Mouse (Mus musculus) neural tube, embryonic 15.5 days (tissue): ENCODE data around the gene Ddn. TPM values are rescaled to one million over a fixed set of nuclear protein-coding genes. Genes with fewer than 3 reads are reported as not detected.

ENCODE experiments used
- ATAC-seq: fragments of 200-750 bp; cut with Nextera tagmentation; 2 replicates; pipeline ENCODE4 v1.8.0; 2017; ENCODE audit warnings: mild to moderate bottlenecking, moderate TSS enrichment, moderate library complexity; ENCODE audit not compliant: low FRiP score
- H3K27ac ChIP-seq: fragments of 300-500 bp; sonication (generic); replicated peaks from 2 replicates; pipeline ENCODE4 v1.5.1; 2015; ENCODE audit warnings: mild to moderate bottlenecking, inconsistent platforms
- H3K27me3 ChIP-seq: fragments of 300-500 bp; sonication (generic); replicated peaks from 2 replicates; pipeline ENCODE4 v1.6.1; 2015; ENCODE audit warnings: inconsistent platforms
- H3K36me3 ChIP-seq: fragments of 300-500 bp; sonication (generic); 2 replicates; pipeline ENCODE4 v1.6.1; 2015; ENCODE audit warnings: inconsistent platforms
- H3K4me1 ChIP-seq: fragments of 300-500 bp; sonication (generic); 2 replicates; pipeline ENCODE4 v1.6.1; 2015; ENCODE audit warnings: inconsistent platforms
- H3K4me2 ChIP-seq: fragments of 300-500 bp; sonication (generic); 2 replicates; pipeline ENCODE4 v1.6.1; 2015; ENCODE audit warnings: inconsistent platforms, mild to moderate bottlenecking, moderate library complexity
- H3K4me3 ChIP-seq: fragments of 300-500 bp; sonication (generic); replicated peaks from 2 replicates; pipeline ENCODE4 v1.5.1; 2015; ENCODE audit warnings: mild to moderate bottlenecking, inconsistent platforms
- H3K9ac ChIP-seq: fragments of 300-500 bp; sonication (generic); replicated peaks from 2 replicates; pipeline ENCODE4 v1.6.1; 2015; ENCODE audit warnings: mild to moderate bottlenecking, inconsistent platforms
- H3K9me3 ChIP-seq: fragments of 300-500 bp; sonication (generic); replicated peaks from 2 replicates; pipeline ENCODE4 v1.6.1; 2016; ENCODE audit warnings: inconsistent platforms
- WGBS: fragments of 180-500 bp; shearing (Covaris S2); methylation state at CpG from one replicate; pipeline ENCODE4 v1.1.7; 2015; ENCODE audit warnings: mixed read lengths; 5-methylcytosine and 5-hydroxymethylcytosine counted together
- polyA plus RNA-seq: library from polyadenylated mRNA; unstranded; fragments of >200 nt; fragmentation: Nextera tagmentation; extraction: Ambion mirVana; gene quantifications from 2 replicates; pipeline ENCODE4 v1.2.1, GENCODE M21; 2015

Ddn gene
- 0.18 and 0.36 TPM in 2 replicates for polyA plus RNA-seq

DNA sequence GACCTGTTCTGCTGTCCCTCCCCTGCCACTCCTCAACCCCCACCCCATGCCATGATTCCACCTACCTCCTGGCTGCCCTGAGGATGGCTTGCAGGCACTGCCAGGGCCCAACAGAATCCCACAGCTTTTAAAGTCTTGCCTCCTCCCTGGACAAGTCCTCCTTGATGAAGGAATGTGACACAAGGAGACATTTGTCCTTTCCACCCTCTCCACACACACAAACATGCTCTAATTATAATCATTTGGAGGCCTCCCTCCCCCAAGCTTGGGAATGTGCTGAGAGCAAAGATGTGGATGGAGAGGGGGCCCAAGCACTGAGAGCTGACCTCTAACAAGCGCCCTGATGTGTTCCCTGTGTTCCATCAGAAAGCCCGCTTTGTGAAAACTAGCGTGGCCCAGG is at the start of gene Ddn:
Gene Ddn, minus strand, starts transcription at position 101 of the 400 bp plus-strand sequence.
- peaks cover 61% of the 10 kb centered on the region for H3K27me3 ChIP-seq
- 50% methylated on average over 3 of the region's 3 CpGs for WGBS
- no peak within 1 kb of the TSS for H3K27ac ChIP-seq
- no peak within 1 kb of the TSS for H3K9ac ChIP-seq
- H3K4me1 ChIP-seq = peaks cover 48% of the 10 kb centered on the region
- no peaks in the 10 kb centered on the region for H3K9me3 ChIP-seq
- H3K4me2 ChIP-seq = peak within 1 kb of the TSS; percentile 93
- no peak for ATAC-seq
- peak within 1 kb of the TSS; percentile 49 for H3K4me3 ChIP-seq
- peaks cover 23% of the 10 kb centered on the region for H3K36me3 ChIP-seq

DNA sequence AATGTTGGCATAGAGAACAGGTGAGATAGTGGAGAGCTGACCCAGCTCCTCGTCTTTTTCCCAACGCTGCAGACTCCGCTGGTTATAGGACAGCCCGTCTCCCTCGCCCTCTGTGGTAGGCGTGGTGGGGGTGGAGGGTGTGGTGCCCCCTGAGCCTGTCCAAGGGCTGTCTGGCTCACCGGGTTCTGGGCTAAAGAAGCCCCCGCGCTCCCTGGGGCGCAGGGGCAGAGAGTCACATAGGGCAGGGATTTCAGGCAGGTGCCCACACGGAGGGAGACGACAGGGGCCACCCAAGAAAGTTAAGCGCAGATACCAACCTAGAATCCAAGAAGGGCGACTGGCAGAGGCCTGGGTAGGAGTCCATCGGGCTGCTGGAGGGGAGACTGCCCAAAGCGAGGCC is 44.9 kb upstream of the Ddn start:
- H3K9me3 ChIP-seq = no peaks in the 10 kb centered on the region
- H3K9ac ChIP-seq = no peak overlapping the region
- 93% methylated on average over 16 of the region's 16 CpGs for WGBS
- H3K4me2 ChIP-seq = no peak overlapping the region
- ATAC-seq = no peak
- H3K27me3 ChIP-seq = no peaks in the 10 kb centered on the region
- H3K36me3 ChIP-seq = peaks cover 98% of the 10 kb centered on the region
- no peaks in the 10 kb centered on the region for H3K4me1 ChIP-seq
- no peak overlapping the region for H3K4me3 ChIP-seq
- H3K27ac ChIP-seq = no peak overlapping the region

DNA sequence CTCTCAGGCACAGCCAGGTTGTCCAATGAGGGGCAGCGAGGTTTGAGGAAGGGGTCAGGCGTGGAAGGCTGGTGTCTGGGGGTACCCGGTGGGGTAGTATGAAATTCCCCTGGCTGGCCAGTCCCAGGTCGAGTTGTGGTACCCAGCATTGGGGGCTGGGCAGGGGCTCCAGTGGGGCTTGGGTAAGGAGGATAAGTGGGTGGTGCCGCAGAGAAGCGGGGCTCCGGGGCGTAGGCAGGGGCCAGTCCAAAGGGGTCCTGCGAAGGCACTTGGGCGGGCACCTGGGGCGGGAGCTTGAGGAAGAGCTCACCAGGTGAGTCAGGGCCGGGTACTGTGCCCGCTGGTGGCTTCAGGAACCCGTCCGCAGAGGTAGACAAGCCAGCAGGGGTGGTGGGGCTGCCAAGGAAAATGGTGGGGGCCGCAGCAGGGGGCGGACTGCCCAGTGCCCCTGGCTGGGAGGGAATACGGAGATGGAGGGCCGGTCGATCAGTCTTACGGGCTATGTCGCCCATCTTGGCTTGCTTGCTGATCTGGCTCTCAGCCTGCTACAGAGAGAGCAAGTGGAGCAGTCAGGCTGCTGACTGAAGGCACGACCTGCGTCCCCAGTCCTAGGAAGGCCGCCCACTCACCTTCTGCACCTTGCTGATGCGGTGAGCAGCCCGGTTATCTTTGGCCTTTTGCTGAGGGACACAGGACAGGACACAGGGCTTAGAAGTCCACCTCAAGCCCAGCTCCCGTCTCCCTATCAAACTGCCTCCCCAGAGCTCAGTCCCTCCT is 44.1 kb upstream of the Ddn start:
- ATAC-seq = peak; percentile 26; the same call in 1 of the 2 replicates
- Histone ChIP-seq H3K36me3 (peaks cover 99% of the 10 kb centered on the region), H3K27ac (no peak overlapping the region), H3K4me3 (no peak overlapping the region), H3K4me1 (no peaks in the 10 kb centered on the region), H3K9ac (no peak overlapping the region), H3K27me3 (no peaks in the 10 kb centered on the region), H3K4me2 (no peak overlapping the region), H3K9me3 (no peaks in the 10 kb centered on the region)
- WGBS = 97% methylated on average over 28 of the region's 28 CpGs

DNA sequence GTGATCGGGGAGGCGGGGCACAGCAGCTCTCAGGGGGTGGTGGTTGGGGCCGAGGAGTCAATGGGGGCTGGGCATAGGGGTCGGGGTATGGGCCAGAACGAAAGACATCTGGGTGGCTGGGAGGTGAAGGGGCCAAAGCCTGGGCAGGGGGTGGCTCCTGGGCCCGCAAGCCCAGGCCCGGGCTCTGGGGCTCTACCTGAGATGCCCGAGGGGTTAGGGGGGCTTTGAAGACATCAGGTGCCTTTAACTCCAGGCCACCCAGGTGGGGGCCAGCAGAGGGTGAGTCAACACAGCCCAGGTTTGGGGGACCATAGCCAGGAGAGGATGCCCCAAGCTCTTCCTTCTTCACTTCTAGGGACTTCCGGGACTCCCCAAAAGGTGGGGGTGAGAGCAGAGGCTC is 43.4 kb upstream of the Ddn start:
- H3K36me3 ChIP-seq = peaks cover 97% of the 10 kb centered on the region
- no peaks in the 10 kb centered on the region for H3K9me3 ChIP-seq
- H3K9ac ChIP-seq = no peak overlapping the region
- no peaks in the 10 kb centered on the region for H3K4me1 ChIP-seq
- 91% methylated on average over 9 of the region's 9 CpGs for WGBS
- no peak overlapping the region for H3K4me2 ChIP-seq
- ATAC-seq = 0 out of 2 replicates have a peak, but pooled peaks have one; percentile 19
- no peaks in the 10 kb centered on the region for H3K27me3 ChIP-seq
- no peak overlapping the region for H3K27ac ChIP-seq
- no peak overlapping the region for H3K4me3 ChIP-seq

DNA sequence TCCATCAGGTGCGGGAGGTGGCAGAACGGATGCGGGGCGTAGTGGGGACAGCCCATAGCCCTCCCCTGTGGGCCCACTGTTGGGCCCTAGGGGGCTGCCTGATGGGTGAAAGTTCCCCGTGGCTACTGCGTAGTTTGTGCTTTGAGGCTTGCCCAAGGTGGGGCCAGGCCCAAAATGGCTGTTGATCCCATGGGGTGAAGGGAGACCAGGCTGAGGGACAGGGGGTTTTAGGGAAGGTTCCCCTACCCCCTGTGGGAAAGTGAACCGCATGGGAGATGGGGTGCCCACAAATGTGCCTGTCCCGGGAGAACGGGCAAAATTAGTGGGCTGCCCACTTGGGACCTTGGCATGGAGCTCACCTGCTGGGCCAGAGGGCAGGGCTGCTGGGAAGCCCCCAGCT is 42.8 kb upstream of the Ddn start:
- WGBS = 94% methylated on average over 9 of the region's 9 CpGs
- ATAC-seq = no peak
- Histone ChIP-seq H3K36me3 (peaks cover 96% of the 10 kb centered on the region), H3K27ac (no peak overlapping the region), H3K27me3 (no peaks in the 10 kb centered on the region), H3K4me1 (no peaks in the 10 kb centered on the region), H3K4me3 (no peak overlapping the region), H3K9me3 (no peaks in the 10 kb centered on the region), H3K4me2 (no peak overlapping the region), H3K9ac (no peak overlapping the region)

DNA sequence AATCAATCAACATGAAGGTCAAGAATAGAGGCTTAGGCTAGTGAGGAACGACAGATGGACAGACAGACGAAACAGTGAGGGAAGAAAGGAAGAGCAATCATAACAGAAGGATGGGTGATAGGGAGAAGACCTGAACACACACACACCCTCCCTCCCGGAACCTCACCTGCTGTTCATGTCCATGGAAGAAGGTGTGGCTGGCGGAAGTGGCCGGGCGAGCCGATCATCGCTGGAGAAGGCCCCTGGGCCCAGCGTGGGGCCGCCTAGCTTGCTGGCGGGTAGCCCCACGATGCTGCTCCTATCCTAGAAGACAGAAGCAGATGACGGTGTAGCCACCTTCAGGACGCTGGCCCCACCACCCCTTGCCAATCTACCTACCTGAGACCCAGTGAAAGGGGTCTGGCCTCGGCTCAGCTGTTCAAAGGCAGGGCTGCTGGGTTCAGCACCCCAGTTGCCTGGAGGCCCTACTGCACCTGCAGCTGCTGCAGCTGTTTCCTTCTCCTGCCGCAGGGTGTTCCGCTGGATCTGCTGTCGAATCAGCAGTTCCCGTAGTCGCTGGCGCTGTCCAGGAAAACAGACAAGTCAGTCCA is 42.0 kb upstream of the Ddn start:
- ATAC-seq = no peak
- no peak overlapping the region for H3K27ac ChIP-seq
- no peaks in the 10 kb centered on the region for H3K9me3 ChIP-seq
- no peak overlapping the region for H3K4me2 ChIP-seq
- no peak overlapping the region for H3K9ac ChIP-seq
- H3K27me3 ChIP-seq = no peaks in the 10 kb centered on the region
- no peaks in the 10 kb centered on the region for H3K4me1 ChIP-seq
- no peak overlapping the region for H3K4me3 ChIP-seq
- H3K36me3 ChIP-seq = peaks cover 96% of the 10 kb centered on the region
- WGBS = 91% methylated on average over 21 of the region's 21 CpGs

DNA sequence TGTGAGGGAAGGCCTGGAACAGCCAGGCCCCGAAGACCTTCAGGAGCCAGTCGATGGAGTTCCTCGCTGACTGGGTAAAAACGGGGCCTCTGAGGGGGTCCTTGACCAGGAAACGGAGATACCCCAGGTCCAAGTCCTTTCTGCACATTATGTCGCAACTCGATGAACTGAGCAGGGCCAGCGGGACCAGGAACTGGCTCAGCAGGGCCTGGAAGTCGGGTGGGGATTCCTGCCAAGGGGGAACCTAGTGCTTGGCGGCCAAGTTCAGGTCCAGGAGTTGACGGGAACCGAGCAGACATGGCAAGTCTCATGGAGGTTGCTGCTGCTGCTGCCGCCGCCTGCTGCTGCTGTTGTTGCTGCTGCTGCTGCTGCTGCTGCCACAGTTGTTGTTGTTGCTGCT is 41.4 kb upstream of the Ddn start:
- no peak overlapping the region for H3K27ac ChIP-seq
- 94% methylated on average over 14 of the region's 14 CpGs for WGBS
- ATAC-seq = no peak
- H3K27me3 ChIP-seq = no peaks in the 10 kb centered on the region
- H3K9ac ChIP-seq = no peak overlapping the region
- no peak overlapping the region for H3K4me3 ChIP-seq
- no peak overlapping the region for H3K4me2 ChIP-seq
- no peaks in the 10 kb centered on the region for H3K9me3 ChIP-seq
- H3K36me3 ChIP-seq = peaks cover 96% of the 10 kb centered on the region
- H3K4me1 ChIP-seq = no peaks in the 10 kb centered on the region

DNA sequence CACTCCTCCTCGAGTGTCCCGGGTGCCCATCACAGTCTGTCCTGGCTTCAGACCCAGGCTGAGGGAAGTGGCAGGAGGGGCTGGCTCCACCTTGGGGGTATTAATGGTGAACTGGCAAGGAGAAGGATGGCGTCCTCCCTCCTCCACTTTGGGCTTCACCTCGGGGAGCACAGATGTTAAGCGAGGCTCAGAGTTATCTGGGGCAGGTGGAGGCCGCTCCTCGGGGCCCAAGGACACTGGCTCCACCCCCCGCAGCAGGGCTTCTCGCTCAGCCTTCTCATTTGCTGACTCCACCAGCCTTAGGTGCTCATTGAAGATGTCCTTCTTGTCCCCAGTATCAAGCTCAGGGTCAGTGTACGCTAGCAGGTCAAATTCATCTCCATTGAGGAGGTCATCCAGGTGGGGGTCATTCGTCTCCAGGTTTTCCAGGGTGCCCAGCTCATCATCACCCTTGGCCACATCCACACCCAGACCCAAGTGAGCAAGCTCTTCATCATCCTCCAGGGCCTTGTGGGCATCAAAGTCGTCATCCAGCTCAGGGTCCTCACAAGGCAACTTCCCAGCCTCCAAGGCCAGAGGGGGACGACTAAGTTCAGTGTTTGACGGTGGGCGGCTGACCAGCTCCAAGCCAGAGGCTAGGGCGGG is 40.8 kb upstream of the Ddn start:
- Histone ChIP-seq H3K4me1 (no peaks in the 10 kb centered on the region), H3K4me3 (no peak overlapping the region), H3K9me3 (no peaks in the 10 kb centered on the region), H3K36me3 (peaks cover 96% of the 10 kb centered on the region), H3K27me3 (no peaks in the 10 kb centered on the region), H3K9ac (no peak overlapping the region), H3K4me2 (no peak overlapping the region), H3K27ac (no peak overlapping the region)
- ATAC-seq = no peak
- WGBS = 92% methylated on average over 16 of the region's 16 CpGs

DNA sequence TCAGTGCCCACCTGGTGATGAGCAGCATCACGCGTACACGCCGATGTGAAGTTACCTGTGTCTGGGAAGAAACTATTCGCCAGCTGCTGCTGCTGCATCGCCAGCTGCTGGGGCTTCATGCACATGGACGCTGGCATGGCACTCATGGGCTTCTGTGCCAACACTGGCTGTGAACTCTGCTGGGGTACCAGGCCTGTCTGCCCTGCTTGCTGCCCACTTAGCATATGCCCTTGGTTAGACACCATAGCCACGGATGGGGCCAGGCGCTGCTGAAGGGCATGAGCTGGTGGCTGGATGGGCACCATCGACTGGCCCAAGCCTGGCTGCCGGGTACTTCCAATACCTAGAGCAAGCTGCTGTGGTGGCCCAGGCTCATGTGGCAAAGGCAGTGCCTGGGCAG is 39.9 kb upstream of the Ddn start:
- no peaks in the 10 kb centered on the region for H3K9me3 ChIP-seq
- peaks cover 96% of the 10 kb centered on the region for H3K36me3 ChIP-seq
- no peak overlapping the region for H3K4me3 ChIP-seq
- no peak overlapping the region for H3K9ac ChIP-seq
- H3K27ac ChIP-seq = no peak overlapping the region
- H3K4me1 ChIP-seq = no peaks in the 10 kb centered on the region
- no peaks in the 10 kb centered on the region for H3K27me3 ChIP-seq
- no peak for ATAC-seq
- WGBS = 96% methylated on average over 11 of the region's 11 CpGs
- H3K4me2 ChIP-seq = no peak overlapping the region

DNA sequence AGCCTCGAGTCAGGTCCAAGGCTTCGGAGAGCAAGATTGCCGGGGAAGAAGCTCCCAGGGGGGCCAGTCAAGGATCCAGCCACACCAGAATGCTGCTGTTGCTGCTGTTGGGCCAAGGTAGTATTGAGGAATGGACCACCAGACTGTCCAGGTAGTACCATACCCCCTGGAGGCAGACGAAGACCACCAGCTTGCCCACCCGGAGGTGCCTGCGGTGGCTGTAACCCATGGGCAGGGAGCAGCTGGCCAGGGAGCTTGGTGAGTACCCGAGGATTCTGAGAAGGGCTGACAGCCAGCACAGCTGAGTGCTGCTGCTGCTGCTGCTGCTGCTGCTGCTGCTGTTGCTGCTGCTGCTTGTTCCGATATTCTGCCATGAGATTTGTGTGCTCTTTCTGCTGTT is 36.9 kb upstream of the Ddn start:
- no peak for ATAC-seq

DNA sequence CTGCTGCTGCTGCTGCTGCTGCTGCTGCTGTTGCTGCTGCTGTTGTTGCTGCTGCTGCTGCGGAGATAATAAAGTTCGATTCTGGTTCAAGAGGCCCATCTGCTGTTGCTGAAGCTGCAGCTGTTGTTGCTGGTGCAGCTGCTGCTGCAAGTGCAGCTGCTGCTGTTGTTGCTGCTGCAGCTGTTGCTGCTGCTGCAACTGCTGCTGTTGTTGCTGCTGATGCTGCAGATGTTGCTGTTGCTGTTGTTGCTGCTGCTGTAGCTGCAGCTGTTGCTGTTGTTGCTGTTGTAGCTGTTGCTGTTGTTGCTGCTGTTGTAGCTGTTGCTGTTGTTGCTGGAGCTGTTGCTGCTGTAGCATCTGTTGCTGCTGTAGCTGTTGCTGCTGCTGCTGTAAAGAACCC is 35.9 kb upstream of the Ddn start:
- Histone ChIP-seq H3K9me3 (no peaks in the 10 kb centered on the region), H3K27ac (no peak overlapping the region), H3K9ac (no peak overlapping the region), H3K36me3 (peaks cover 96% of the 10 kb centered on the region), H3K27me3 (no peaks in the 10 kb centered on the region), H3K4me3 (no peak overlapping the region), H3K4me1 (no peaks in the 10 kb centered on the region), H3K4me2 (no peak overlapping the region)
- no peak for ATAC-seq
- 98% methylated on average over 2 of the region's 2 CpGs for WGBS

More for the DNA sequence above, 36.9 kb upstream of the Ddn start:
- H3K27me3 ChIP-seq = no peaks in the 10 kb centered on the region
- H3K4me1 ChIP-seq = no peaks in the 10 kb centered on the region
- H3K27ac ChIP-seq = no peak overlapping the region
- no peak overlapping the region for H3K4me2 ChIP-seq
- 90% methylated on average over 8 of the region's 8 CpGs for WGBS
- H3K9ac ChIP-seq = no peak overlapping the region
- H3K4me3 ChIP-seq = no peak overlapping the region
- no peaks in the 10 kb centered on the region for H3K9me3 ChIP-seq
- peaks cover 96% of the 10 kb centered on the region for H3K36me3 ChIP-seq
